Mouse (Mus musculus) intestine, embryonic 16.5 days (tissue): Measurements from ENCODE around the gene Tenm3. TPM values are rescaled to one million over a fixed set of nuclear protein-coding genes. Genes with fewer than 3 reads are reported as not detected.
A peak's percentile ranks its signal among the peaks of the same experiment; 100 is the strongest.

Experiments used
- ATAC-seq: fragments of 200-750 bp; cut with Nextera tagmentation; 2 replicates; pipeline ENCODE4 v1.8.0; 2017; ENCODE audit warnings: moderate TSS enrichment, moderate library complexity
- H3K27ac ChIP-seq: fragments of 300-500 bp; sonication (generic); 2 replicates; pipeline ENCODE4 v1.5.1; 2014; ENCODE audit warnings: mild to moderate bottlenecking, low read length
- H3K27me3 ChIP-seq: fragments of 300-500 bp; sonication (generic); replicated peaks from 2 replicates; pipeline ENCODE4 v1.6.1; 2014; ENCODE audit warnings: low read length, control low read depth, mixed read lengths; ENCODE audit not compliant: control insufficient read depth, insufficient read depth
- H3K36me3 ChIP-seq: fragments of 300-500 bp; sonication (generic); 2 replicates; pipeline ENCODE4 v1.6.1; 2014; ENCODE audit warnings: low read length, control low read depth; ENCODE audit not compliant: control insufficient read depth, insufficient read depth
- H3K4me1 ChIP-seq: fragments of 300-500 bp; sonication (generic); 2 replicates; pipeline ENCODE4 v1.6.1; 2014; ENCODE audit warnings: low read length, control low read depth, mixed read lengths; ENCODE audit not compliant: control insufficient read depth, insufficient read depth
- H3K4me2 ChIP-seq: fragments of 300-500 bp; sonication (generic); 2 replicates; pipeline ENCODE4 v1.6.1; 2014; ENCODE audit warnings: low read depth, low read length, control low read depth
- H3K4me3 ChIP-seq: fragments of 300-500 bp; sonication (generic); 2 replicates; pipeline ENCODE4 v1.5.1; 2014; ENCODE audit warnings: mild to moderate bottlenecking, low read length
- H3K9ac ChIP-seq: fragments of 300-500 bp; sonication (generic); 2 replicates; pipeline ENCODE4 v1.6.1; 2014; ENCODE audit warnings: low read depth, low read length
- H3K9me3 ChIP-seq: fragments of 300-500 bp; sonication (generic); 2 replicates; pipeline ENCODE4 v1.6.1; 2016; ENCODE audit warnings: low read length, control low read depth; ENCODE audit not compliant: control insufficient read depth
- WGBS: fragments of 180-500 bp; shearing (Covaris S2); extraction: QIAGEN DNeasy Blood & Tissue Kit; methylation state at CpG from one replicate; pipeline ENCODE4 v1.1.7; 2014; 5-methylcytosine and 5-hydroxymethylcytosine counted together
- polyA plus RNA-seq: library from polyadenylated mRNA; unstranded; fragments of >200 nt; fragmentation: Nextera tagmentation; extraction: Ambion mirVana; gene quantifications from 2 replicates; pipeline ENCODE4 v1.2.1, GENCODE M21; 2015

Tenm3 gene
- polyA plus RNA-seq, 1 experiment from 2014 or later, result 11.3 TPM

DNA sequence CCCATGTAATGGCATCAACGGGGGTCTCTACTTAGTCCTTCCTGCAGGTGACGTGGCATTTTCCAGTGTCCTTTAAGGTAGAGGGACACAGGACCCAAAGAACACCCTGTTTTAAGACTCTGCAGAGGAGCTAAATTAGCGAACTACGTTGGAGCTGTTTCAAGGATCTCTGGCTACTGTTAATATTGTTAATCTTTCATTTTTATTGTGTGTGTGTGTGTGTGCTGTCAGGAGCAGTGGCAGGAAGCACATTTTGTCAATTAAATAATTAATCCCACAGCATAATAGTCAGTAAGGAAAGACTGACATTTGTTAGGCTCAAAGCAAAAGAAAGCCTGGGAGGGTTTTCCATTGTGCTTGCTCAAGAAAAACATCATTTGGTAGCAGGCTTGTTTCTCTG, 172.4 kb downstream of the Tenm3 start:
- H3K27ac ChIP-seq, result no peak overlapping the region
- H3K4me2 ChIP-seq, result no peak overlapping the region
- H3K36me3 ChIP-seq, result no peaks in the 10 kb centered on the region
- no peaks in the 10 kb centered on the region for H3K4me1 ChIP-seq
- WGBS, result 66% methylated on average over 4 of the region's 4 CpGs
- H3K27me3 ChIP-seq, result no peaks in the 10 kb centered on the region
- no peak overlapping the region for H3K4me3 ChIP-seq
- no peak overlapping the region for H3K9ac ChIP-seq
- H3K9me3 ChIP-seq, result no peaks in the 10 kb centered on the region
- ATAC-seq, result no peak

DNA sequence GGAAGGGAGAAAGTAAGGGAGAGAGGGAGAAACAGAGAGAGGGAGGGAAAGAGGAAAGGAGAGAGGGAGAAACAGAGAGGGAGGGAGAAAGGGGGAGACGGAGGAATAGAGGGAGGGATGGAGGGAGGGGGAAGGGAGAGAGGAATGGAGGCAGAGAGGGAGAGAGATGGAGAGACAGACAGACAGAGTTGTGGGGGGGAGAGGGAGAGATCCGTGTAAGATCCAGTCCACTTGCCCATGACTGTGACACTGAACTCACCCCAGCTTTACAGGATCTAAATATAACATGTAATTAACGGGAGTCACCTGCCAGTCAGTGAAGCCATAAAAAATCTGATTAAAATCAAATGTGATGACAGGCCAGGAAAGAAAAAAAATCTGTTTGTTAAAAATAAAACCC, 172.9 kb downstream of the Tenm3 start:
- H3K4me1 ChIP-seq, result no peaks in the 10 kb centered on the region
- no peak for ATAC-seq
- WGBS, result 43% methylated on average over 3 of the region's 3 CpGs

DNA sequence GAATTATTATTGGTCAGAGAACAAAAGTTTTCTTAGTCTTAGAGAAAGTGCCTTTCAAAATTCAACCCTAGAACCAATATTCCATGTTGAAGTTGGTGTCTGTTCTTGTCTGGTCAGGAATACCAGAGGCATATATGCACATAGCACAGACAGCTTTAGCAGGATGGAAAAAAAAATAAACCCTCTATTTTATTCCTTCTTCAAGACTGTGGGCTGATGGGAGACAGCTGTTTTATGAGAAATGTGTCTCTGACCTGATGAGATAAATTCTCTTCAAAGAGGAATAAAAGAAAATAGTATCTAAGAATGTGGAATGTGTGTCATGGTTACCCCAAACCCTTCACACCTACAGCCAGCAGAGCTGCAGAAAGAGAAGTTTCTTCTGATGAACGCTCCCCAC, 173.4 kb downstream of the Tenm3 start:
- H3K4me3 ChIP-seq, result no peak overlapping the region
- 59% methylated on average over 1 of the region's 1 CpGs for WGBS
- H3K4me1 ChIP-seq, result no peaks in the 10 kb centered on the region
- H3K9me3 ChIP-seq, result no peaks in the 10 kb centered on the region
- H3K9ac ChIP-seq, result no peak overlapping the region
- H3K4me2 ChIP-seq, result no peak overlapping the region
- no peaks in the 10 kb centered on the region for H3K27me3 ChIP-seq
- H3K27ac ChIP-seq, result no peak overlapping the region
- no peak for ATAC-seq
- H3K36me3 ChIP-seq, result no peaks in the 10 kb centered on the region

More for the DNA sequence above, 172.9 kb downstream of the Tenm3 start:
- Histone ChIP-seq H3K4me2 (no peak overlapping the region), H3K9ac (no peak overlapping the region), H3K4me3 (no peak overlapping the region), H3K27me3 (no peaks in the 10 kb centered on the region), H3K27ac (no peak overlapping the region), H3K36me3 (no peaks in the 10 kb centered on the region), H3K9me3 (no peaks in the 10 kb centered on the region)

DNA sequence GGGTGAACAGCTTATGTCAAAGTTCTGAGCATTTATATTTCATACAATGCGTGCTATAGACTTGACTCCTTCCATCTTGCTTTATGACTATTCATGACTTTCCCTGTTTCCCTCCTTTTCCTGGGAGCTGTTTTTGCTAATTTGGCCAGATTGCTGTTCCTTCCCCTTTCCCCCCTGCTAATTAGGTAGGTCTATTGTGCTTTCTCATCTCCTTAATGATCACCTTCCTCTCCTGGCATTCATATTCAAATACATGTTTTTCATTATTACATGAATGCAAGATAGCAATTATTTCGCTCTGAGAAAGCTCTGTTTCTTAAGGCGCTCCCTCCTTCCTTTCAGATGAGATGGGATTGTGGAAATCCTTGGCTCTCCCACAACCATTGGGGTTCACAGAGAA, 178.6 kb downstream of the Tenm3 start:
- Histone ChIP-seq H3K27ac (no peak overlapping the region), H3K9me3 (no peaks in the 10 kb centered on the region), H3K36me3 (no peaks in the 10 kb centered on the region), H3K27me3 (no peaks in the 10 kb centered on the region), H3K4me2 (no peak overlapping the region), H3K4me1 (no peaks in the 10 kb centered on the region), H3K4me3 (no peak overlapping the region), H3K9ac (no peak overlapping the region)
- 94% methylated on average over 3 of the region's 3 CpGs for WGBS
- no peak for ATAC-seq

DNA sequence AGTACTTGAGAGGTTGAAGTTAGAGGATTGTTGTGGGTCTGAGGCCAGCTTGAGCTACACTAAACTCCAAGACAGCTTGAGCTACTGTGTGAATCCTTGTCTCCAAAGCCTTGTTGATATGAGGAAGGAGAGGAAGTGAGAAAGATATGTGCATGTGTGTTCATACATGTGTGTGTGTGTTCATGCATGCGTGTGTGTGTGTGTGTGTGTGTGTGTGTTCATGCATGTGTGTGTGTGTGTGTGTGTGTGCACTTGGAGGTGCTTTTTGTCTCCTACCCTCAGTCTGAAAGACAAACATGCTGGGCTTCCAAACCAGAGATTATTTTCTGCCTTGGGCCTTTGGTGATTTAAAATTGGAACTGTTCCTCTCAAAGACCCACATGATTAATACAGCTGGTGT, 184.5 kb downstream of the Tenm3 start:
- Histone ChIP-seq H3K27me3 (no peaks in the 10 kb centered on the region), H3K36me3 (0 out of 2 replicates have a peak, but pooled peaks cover 3% of the 10 kb centered on the region), H3K4me2 (no peak overlapping the region), H3K27ac (no peak overlapping the region), H3K9me3 (no peaks in the 10 kb centered on the region), H3K9ac (no peak overlapping the region), H3K4me1 (0 out of 2 replicates have a peak, but pooled peaks cover 3% of the 10 kb centered on the region), H3K4me3 (no peak overlapping the region)
- WGBS, result 85% methylated on average over 1 of the region's 1 CpGs
- ATAC-seq, result no peak

DNA sequence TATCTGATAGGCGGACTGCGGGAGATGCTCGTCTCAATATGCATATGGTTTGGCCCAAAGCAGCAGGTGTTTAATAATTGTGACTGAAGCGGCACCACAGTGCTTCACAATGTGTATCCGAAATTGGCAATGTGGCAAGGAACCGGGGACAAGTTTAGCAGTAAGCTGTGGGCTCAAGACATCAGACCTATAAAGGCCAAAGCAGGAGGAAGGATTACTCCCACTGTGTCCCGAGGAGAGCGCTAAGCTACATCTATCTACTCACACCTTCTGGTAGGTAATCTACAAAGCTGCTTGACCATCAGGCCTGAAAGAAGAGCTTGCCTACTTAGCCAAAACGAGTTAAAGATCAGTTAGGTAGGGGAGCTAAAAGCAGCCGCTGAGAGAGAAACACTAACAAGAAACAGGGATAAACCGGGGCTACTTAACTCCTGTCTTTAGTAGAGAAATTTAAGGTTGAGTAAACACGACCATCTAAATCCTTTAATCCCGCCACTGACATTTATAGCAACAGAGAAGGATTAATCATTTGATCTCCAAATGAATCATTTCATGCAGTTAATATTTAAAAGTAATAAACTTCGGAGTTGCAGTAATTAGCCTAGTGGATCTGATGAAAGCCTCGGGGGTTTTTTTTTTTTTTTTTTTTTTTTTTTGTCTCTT, 188.2 kb downstream of the Tenm3 start:
- Histone ChIP-seq H3K9ac (no peak overlapping the region), H3K27ac (no peak overlapping the region), H3K27me3 (no peaks in the 10 kb centered on the region), H3K4me3 (no peak overlapping the region), H3K36me3 (0 out of 2 replicates have a peak, but pooled peaks cover 3% of the 10 kb centered on the region), H3K4me2 (no peak overlapping the region), H3K9me3 (no peaks in the 10 kb centered on the region), H3K4me1 (0 out of 2 replicates have a peak, but pooled peaks cover 3% of the 10 kb centered on the region)
- WGBS, result 51% methylated on average over 15 of the region's 15 CpGs
- no peak for ATAC-seq

DNA sequence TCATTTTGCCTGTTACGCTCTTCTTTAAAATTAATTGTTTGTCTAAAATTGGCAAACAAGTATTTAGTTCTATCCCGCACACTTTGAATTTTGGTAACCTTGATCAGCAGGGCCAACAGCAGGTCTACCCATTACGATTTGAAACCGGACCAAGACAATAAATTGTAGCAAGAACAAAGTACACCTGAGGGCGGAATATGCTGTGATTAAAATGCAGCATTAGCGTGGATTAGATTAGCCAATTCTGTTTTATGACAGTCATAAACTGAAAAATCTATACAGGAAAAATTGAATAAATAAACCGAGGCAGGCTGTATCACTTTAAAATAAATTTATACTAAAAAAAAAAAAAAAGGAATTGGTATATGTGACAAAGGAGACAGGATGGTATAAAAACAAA, 193.9 kb downstream of the Tenm3 start:
- H3K9me3 ChIP-seq, result no peaks in the 10 kb centered on the region
- 67% methylated on average over 7 of the region's 7 CpGs for WGBS

DNA sequence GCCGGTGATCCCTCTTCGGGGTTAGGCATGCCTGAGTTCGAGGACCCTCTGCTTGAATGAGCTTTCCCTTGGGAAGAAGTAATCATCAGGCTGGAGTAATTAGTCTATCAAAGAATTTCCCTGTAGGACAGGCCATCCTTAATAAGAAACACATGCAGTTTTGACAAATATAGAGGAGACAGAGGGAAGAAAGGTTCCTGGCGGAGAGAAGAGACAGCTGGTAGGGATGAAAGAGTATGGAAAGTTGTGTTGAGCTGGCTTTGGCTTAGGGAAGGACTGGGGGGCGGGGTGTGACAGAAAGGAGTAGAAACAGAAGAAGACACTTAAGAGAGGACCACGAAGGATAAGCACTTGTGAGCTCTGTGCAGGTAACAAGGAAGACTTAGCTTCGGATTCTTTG, 194.3 kb downstream of the Tenm3 start:
- peak; percentile 38; the same call in 1 of the 2 replicates for ATAC-seq

More for the DNA sequence above, 193.9 kb downstream of the Tenm3 start:
- peak; percentile 65 for ATAC-seq
- Histone ChIP-seq H3K9ac (no peak overlapping the region), H3K27me3 (no peaks in the 10 kb centered on the region), H3K36me3 (no peaks in the 10 kb centered on the region), H3K4me1 (0 out of 2 replicates have a peak, but pooled peaks cover 6% of the 10 kb centered on the region), H3K4me2 (no peak overlapping the region), H3K27ac (no peak overlapping the region), H3K4me3 (no peak overlapping the region)

DNA sequence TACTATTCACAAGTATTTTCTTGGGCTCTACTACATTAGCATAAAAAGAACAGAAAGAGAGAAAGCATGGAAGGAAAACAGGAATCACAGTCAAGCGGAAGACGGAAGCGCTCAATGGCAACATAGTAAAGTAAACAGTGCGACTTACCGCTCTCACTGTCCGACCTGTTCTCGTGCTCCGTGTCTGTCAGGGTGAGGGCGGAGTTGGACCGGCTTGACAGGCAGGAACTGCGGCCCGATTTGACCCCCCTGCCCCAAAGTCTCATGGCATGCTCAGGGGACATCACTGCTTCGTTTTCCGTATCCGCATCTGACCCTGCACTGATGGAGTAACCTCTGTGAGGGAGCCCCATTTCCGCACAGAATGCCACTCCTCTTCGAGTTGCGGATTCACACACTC, 197.6 kb downstream of the Tenm3 start:
- 67% methylated on average over 18 of the region's 18 CpGs for WGBS
- Histone ChIP-seq H3K36me3 (no peaks in the 10 kb centered on the region), H3K4me2 (no peak overlapping the region), H3K9me3 (no peaks in the 10 kb centered on the region), H3K27me3 (no peaks in the 10 kb centered on the region), H3K27ac (no peak overlapping the region), H3K9ac (no peak overlapping the region), H3K4me1 (0 out of 2 replicates have a peak, but pooled peaks cover 6% of the 10 kb centered on the region), H3K4me3 (no peak overlapping the region; the same call in 1 of the 2 replicates)
- ATAC-seq, result no peak

More for the DNA sequence above, 194.3 kb downstream of the Tenm3 start:
- Histone ChIP-seq H3K27ac (no peak overlapping the region), H3K4me3 (no peak overlapping the region), H3K4me1 (0 out of 2 replicates have a peak, but pooled peaks cover 6% of the 10 kb centered on the region), H3K4me2 (no peak overlapping the region), H3K27me3 (no peaks in the 10 kb centered on the region), H3K36me3 (no peaks in the 10 kb centered on the region), H3K9me3 (no peaks in the 10 kb centered on the region), H3K9ac (no peak overlapping the region)
- WGBS, result 65% methylated on average over 7 of the region's 7 CpGs
